Mouse (Mus musculus) hindlimb bud, embryonic 11.5 days (tissue): ENCODE results near the gene Zfp318.

Source experiments
- DNase-seq: peaks from one replicate; pipeline ENCODE4 v3.0.0-alpha.2; 2012; ENCODE audit warnings: low read depth, low spot score; ENCODE audit errors: extremely low spot score

Gene Zfp318

GRCm38 (mm10) chr17:46444839-46445579 lies 61.5 kb downstream of the Zfp318 start:
- DNase-seq, result no peak

- DNase-seq, result no peak
Observed at GRCm38 (mm10) chr17:46446264-46446663, 62.7 kb downstream of the Zfp318 start.

DNA sequence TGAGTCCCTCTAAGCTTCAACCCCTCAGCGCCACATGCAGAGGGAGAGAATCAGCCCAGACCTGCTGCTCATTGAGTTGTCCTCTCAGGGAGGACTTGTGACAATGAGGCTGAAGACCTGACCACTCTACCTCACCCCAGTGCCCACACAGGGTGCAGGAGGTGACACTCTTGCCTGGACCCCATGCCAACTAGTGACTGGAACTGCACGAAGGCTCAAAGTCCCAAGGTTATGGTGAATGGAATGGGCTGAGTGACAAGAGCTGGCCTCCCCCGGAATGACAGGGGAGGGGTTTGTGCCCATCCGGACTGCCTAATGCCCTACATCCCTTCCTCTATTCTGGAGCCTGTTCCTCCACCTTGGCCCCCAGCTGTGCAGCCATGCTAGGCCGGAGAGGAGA lies 69.2 kb downstream of the Zfp318 start:
- no peak for DNase-seq

DNA sequence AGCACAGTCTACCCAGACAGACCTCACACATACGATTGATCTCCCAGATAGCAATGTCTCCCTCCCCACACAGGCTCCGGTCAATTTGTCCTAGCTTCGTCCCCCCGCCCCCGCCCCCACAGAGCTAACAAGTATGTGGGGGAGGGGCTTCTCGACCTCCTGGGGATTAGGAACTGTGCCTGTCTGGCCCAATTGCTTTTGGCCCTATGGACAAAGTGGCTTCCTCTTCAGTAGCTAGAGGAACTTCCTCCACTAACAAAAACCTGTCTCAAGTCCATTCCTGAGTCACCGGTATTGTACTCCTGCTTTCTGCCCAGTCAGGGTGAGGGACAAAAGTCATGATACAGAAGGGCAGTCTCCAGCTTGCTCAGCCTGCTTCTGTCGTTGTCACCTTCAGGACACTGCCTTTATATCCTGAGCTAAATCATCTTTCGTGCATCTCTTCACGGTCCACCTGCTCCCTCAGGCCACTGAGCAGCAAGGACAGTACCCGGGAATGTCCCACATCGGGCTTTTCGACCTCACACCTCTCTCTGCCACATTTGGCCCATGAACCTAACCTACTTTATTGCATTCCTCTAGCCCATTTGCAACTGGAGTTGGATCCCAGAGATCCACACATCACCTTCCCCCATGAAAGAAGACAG lies 69.9 kb downstream of the Zfp318 start:
- DNase-seq, result no peak

GRCm38 (mm10) chr17:46453970-46454411 lies 70.5 kb downstream of the Zfp318 start:
- DNase-seq, result no peak

DNA sequence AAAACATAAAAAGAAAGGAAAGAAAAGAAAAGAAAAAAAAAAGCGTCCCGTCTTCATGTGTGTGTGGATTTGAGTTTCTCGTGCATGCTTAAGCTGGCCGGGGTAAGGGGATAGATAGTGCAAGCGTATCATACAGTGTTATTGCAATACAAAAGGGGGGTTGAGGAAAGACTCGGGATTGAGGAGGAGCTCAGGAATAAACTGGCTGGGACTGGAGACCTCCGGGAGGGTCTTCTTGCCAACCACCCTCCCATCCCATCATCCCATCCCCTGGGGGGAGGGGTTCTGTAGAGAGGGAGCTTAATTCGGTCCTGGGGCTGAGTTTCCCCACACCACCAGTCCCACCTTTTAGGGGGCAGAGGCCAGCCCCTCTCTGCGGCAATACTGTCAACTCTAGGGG lies 71.0 kb downstream of the Zfp318 start:
- no peak for DNase-seq

GRCm38 (mm10) chr17:46455110-46455691 lies 71.7 kb downstream of the Zfp318 start:
- DNase-seq, result no peak

- DNase-seq, result no peak
Observed at GRCm38 (mm10) chr17:46457791-46458190, 74.3 kb downstream of the Zfp318 start.

DNA sequence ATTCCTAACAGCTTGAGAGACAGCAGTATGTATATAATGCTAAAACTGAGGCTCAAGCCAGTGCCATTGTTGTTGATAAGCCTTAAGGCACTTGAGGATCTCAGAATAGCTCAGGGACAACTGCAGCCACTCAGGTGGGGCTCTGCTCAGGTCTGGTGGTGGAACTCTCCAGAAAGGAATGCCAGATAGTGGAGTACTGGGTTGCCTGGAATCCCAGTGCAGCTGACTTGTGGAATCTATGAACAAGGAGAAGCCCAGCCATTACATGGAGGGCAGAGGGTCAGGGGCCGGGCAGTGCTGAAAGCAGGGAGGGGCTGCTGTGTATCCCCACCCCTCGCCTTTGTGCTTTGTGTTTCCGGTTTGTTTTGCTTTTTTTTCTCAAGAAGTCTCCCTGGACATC lies 74.9 kb downstream of the Zfp318 start:
- no peak for DNase-seq

GRCm38 (mm10) chr17:46460673-46461072 lies 77.1 kb downstream of the Zfp318 start:
- DNase-seq, result no peak

DNA sequence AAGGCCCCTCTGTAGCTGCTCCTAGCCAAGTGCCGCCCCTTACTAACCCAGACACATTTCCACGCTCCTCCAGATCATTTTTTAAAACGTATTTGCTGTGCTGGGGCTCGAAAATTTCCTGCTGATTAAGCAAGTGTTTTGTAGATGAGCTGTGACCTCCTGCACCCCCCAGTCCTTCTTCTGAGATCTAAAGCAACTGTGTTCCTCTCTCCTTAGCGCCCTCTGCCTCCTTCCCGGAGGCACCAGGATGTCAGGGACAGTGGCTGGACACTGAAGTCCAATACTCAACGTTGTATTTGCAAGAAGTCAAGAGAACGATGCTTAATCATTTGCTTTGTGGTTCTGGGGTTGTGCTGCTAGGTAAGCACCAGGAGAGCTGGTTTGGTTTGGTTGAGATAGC lies 77.8 kb downstream of the Zfp318 start:
- no peak for DNase-seq

DNA sequence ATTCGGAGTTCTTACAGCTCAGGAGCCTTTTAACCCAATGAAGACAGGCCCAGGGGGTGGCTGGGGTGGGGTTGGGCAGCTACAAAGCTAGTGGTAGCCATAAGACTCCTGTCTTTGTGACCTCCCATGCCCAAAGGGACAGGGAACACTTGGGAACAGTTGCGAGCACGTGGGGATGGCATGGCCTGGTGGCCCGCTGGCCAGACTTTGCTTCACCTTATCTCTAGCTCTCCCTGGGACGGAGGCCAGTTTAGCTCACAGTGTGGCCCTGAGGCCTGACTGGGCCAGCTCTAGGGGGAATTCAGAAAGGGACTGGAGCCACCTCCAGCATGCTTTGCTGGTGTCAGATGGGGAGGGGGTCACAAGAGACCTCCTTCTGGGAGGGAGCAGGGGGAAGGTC lies 78.7 kb downstream of the Zfp318 start:
- DNase-seq, result no peak

- no peak for DNase-seq
Observed at GRCm38 (mm10) chr17:46467830-46468229, 84.3 kb downstream of the Zfp318 start.
